Mouse (Mus musculus) MEL-GATA-1-ER (cell line): Measurements from ENCODE around the gene Zfp945.
A peak's percentile ranks its signal among the peaks of the same experiment; 100 is the strongest.
"Not testable (repeated sequence)": the region's sequence is repeated elsewhere in the genome, so short reads cannot be mapped to it uniquely, and the experiment has no call there.

Experiments
- DNase-seq: peaks from one replicate; pipeline ENCODE4 v3.0.0-alpha.2; 2012; ENCODE audit warnings: low read depth; ENCODE audit errors: extremely low read depth

Gene Zfp945

DNA sequence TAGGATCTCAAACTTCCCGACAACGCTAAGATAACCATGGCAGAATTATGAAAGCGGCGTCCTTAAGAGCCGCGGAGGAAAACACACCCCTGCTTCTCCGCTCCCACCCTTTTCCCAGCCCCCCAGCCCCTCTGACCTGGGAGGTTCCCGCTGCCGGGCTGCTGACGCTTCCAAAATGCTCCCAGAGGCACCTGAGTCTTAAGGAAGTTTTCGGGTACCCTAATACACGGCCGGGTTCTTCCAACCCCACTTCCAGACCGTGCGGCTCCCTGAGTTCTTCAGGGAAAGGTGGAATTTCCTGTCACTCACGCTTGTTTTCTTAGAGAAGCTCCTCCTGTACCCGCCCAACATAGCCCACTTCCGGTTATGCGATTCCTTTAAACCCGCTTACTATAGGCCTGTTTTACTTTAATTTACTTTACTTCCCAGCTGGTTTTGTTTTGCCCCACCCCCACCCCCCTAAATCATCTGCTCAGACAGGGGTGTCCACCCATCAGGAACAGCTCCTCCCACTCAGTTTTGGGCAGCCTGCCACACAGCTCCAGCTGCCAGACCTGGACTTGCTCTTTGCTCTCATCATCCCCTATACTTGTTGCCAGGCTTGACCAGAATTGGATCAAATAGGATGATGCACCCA, at the start of gene Zfp945:
Gene Zfp945, minus strand, starts transcription at position 290 of the 637 bp plus-strand sequence.
- peak; percentile 65 for DNase-seq

DNA sequence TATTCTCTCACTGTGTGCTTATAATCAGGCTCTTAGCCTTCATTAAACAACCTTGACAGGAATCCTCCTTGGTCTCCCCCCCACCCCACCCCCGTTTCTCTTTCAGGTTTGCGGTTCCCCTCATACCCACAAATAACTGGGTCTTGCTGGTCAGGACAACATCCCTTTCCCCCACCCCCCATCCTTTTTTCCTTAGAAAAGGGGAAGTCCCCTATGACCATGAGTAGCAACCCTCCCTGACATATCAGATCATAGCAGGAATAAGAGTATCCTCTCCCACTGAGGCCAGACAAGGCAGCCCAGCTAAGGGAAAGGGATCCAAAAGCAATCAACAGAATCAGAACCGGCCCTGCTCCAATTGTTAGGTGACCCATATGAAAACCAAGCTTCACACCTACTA, 21.4 kb upstream of the Zfp945 start:
- no peak for DNase-seq

GRCm38 (mm10) chr17:22884059-22884698, 17.2 kb upstream of the Zfp945 start:
- DNase-seq = no peak

- DNase-seq = no peak
Measured at GRCm38 (mm10) chr17:22877427-22878307, 10.7 kb upstream of the Zfp945 start.

DNA sequence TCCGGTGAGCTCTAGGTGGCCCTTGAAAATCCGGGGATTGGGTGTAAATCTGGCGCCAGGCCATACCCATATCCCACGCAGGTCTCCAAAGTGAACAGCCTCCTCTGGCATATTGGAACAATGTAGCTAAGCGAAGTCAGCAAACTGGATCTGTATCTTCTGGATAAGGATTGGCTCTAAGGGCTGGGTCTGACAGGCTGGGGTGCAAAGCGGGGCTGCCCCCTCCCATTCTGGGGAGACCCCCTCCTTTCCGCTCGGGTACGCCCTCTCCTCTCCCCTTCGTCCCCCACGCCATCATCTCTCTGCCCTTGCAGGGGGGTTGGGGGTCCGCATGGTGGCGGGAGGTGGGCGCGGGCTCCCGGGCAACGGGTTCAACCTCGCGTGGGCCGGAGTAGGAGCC, 9.4 kb upstream of the Zfp945 start:
- DNase-seq = peak; percentile 44

GRCm38 (mm10) chr17:22875549-22875948, 8.6 kb upstream of the Zfp945 start:
- not testable (repeated sequence) for DNase-seq

- DNase-seq = peak; percentile 21
Measured at GRCm38 (mm10) chr17:22866421-22866844, 501 bp downstream of the Zfp945 start.

DNA sequence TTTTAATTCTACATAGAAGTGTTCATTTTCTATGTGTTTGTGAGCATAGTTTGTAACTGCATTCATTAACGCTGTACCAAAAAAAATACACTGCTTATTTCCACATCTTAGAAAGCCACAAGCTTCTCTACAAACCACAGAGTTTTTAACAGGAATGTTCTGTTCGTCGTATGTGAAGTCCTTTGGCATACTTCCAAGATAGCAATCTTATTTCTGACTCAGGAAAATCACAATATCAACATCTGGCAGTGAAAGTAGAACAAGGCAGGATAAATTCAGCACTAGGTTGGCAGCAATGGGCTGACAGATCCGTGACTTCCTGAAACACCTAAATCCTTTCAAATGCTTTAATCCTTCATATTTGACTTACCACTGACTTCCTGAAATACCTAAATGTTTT, 45.8 kb downstream of the Zfp945 start:
- DNase-seq = no peak

GRCm38 (mm10) chr17:22818199-22818595, 48.7 kb downstream of the Zfp945 start:
- DNase-seq = no peak

- no peak for DNase-seq
Measured at GRCm38 (mm10) chr17:22817471-22818198, 49.3 kb downstream of the Zfp945 start.

- DNase-seq = peak; percentile 1
Measured at GRCm38 (mm10) chr17:22799707-22800106, 67.2 kb downstream of the Zfp945 start.
